Mouse (Mus musculus) natural killer cell, adult 2 months (primary cell): Measurements from ENCODE around the gene C1galt1.

Experiments used
- DNase-seq, 2 experiments: peaks; one replicate each; pipeline ENCODE4 v3.0.0; 2022; ENCODE audit warnings: low spot score in 2 of 2

Gene C1galt1

GRCm38 (mm10) chr6:7844802-7845679, at the start of gene C1galt1:
Gene C1galt1 (plus strand): TSS chr6:7844842.
- DNase-seq = peak; percentile 29 to 59

- no peak for DNase-seq
Observed at GRCm38 (mm10) chr6:7799969-7800368, 44.7 kb upstream of the C1galt1 start.

GRCm38 (mm10) chr6:7803765-7804542, 40.7 kb upstream of the C1galt1 start:
- no peak for DNase-seq

GRCm38 (mm10) chr6:7814146-7814545, 30.5 kb upstream of the C1galt1 start:
- no peak for DNase-seq

- no peak for DNase-seq
Observed at GRCm38 (mm10) chr6:7816233-7816632, 28.4 kb upstream of the C1galt1 start.

- DNase-seq = no peak
Observed at GRCm38 (mm10) chr6:7822688-7823087, 22.0 kb upstream of the C1galt1 start.

- DNase-seq = no peak
Observed at GRCm38 (mm10) chr6:7830793-7831192, 13.8 kb upstream of the C1galt1 start.

- DNase-seq = no peak
Observed at GRCm38 (mm10) chr6:7832564-7833175, 12.0 kb upstream of the C1galt1 start.

DNA sequence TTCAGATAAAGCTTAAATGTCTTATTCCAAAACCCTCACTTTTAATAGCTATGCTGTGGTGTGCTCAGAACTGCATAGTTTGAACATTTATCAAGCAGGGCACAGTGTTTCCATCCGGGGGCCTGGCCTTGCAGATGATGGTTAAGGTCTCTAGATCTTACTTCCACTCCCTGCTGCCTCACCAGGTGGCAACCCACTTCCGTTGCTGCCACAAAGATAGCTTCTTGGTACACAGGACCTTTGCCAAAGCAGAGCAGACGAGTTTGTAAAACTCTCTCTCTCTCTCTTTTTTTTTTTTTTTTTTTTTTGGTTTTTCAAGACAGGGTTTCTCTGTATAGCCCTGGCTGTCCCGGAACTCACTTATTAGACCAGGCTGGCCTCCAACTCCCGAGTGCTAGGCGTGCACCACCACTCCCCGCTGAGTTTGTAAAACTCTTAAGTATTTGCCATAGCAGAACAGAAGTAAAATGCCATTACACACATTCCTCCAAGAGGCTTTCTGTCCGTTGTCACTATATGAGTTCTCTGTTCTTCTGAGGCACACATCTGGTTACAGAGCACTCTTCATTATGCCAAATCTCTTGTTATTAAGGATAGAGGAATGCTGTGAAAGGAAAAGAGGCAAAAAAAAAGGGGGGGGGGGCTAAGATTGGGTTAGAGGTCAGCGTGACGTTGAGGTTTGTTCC, 773 bp upstream of the C1galt1 start:
- DNase-seq = peak; percentile 32 to 50

GRCm38 (mm10) chr6:7844412-7844801, 235 bp upstream of the C1galt1 start:
- peak; percentile 99 for DNase-seq

- DNase-seq = no peak
Observed at GRCm38 (mm10) chr6:7845680-7846017, 1.0 kb downstream of the C1galt1 start.

DNA sequence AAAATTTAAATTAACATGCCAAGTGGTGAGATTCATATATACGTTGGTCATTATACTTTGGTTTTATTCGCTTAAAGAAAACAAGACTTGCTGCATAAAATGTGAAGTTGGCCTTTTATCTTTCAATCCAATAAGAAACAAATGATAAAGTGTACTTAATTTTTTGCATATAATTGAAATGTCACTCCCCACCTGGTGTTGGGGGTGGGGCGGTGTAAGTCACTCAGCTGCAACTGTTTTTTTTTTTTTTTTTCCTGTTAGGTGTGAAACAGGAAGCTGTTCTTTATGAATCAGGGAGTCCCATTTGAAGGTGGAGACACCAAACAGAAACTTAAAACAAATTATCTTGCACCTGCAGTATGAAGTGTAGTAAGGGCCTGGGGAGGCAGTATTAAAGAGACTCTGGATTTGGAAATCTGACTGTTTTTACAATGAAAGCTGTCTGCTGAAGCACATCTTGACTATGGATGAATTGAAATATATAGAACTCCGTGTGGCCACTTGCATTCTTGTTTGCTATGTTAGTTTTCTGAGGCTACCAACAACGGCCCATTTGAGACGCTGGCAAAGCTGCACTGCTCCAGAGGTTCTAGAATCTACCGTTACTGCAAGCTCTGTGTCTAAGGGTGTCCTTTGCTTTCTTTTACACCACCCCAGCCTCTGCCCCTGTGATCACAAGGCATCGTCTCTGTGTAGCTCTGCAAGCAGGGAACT, 2.2 kb downstream of the C1galt1 start:
- peak in 1 of 2 experiments; percentile 63 for DNase-seq

- no peak for DNase-seq
Observed at GRCm38 (mm10) chr6:7847890-7848508, 3.4 kb downstream of the C1galt1 start.

- no peak for DNase-seq
Observed at GRCm38 (mm10) chr6:7848714-7849113, 4.1 kb downstream of the C1galt1 start.

- DNase-seq = no peak
Observed at GRCm38 (mm10) chr6:7851036-7851435, 6.4 kb downstream of the C1galt1 start.

DNA sequence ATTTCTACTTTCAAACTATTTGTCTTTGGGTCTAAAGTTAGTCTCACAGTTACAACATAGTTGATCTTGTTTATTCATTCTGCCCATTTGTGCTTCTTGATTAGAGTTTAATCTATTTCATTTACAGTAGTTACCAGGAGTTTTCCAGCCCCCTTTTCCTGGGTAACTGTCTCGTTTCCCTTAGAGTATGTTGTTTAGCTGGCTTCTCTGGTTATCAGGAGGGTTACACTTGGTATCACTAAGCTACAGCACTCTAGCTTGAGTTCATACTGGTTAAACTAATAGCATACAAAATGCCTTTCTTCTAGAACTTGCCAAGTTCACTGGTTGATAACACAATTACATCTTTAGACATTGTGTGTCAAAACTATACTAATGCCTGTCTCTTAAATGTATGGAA, 8.3 kb downstream of the C1galt1 start:
- DNase-seq = no peak

- DNase-seq = no peak
Observed at GRCm38 (mm10) chr6:7853461-7853860, 8.8 kb downstream of the C1galt1 start.

- peak in 1 of 2 experiments; percentile 36 for DNase-seq
Observed at GRCm38 (mm10) chr6:7856682-7857290, 12.1 kb downstream of the C1galt1 start.

DNA sequence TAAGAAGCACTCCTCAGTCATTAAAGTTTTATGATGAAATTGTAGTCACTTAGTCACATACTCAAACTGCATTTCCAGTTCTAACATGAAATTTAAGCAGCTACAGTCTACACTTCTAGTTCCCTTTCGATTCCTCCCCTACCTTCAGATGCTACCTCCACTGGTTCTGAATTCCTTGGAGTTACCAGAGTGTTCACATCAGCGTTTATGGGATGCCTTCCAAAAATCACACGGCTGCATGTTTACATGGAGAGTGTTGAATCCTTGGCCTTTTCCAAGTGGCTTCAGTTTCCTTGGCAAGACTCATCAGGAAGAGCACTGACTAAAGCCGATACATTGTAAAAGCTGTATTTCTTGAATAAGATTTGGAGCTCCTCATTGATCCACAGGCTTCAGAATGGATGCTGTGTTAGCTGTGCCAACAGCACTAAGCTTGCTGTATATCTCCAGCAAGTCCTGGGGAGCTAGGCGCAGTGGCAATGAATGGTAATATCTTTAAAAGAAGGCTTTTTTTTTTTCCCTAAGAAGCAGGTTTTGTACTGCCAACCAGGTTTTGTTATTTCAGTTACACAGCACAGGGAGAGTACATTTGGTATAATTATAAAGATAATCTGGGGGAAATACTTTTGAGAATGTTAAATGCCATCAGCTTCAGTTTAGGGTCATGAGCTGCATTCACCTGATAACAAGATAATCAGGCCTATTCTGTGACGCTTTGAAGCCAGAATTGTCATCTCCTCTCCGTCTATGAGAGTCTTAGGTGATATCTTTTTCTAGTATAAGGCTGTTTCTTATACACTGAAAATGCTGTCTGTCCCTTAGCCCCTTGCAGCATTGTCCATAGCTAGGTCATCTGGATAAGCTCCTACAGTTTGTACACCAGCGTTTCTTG, 13.0 kb downstream of the C1galt1 start:
- no peak for DNase-seq
